Mouse (Mus musculus) frontal cortex, postnatal 25 days (tissue): ENCODE measurements around the gene Gm17359.

Experiments used
- DNase-seq, 2 experiments: peaks; one replicate each; pipeline ENCODE4 v3.0.0; 2022; ENCODE audit warnings: low spot score in 2 of 2

The Gm17359 gene

GRCm38 (mm10) chr3:79349311-79349710, 12.8 kb downstream of the Gm17359 start:
- no peak for DNase-seq

GRCm38 (mm10) chr3:79358721-79359120, 22.3 kb downstream of the Gm17359 start:
- DNase-seq, result no peak

GRCm38 (mm10) chr3:79360317-79361101, 24.0 kb downstream of the Gm17359 start:
- no peak for DNase-seq

- no peak for DNase-seq
Observed at GRCm38 (mm10) chr3:79366098-79366497, 29.6 kb downstream of the Gm17359 start.

GRCm38 (mm10) chr3:79368306-79368705, 31.8 kb downstream of the Gm17359 start:
- DNase-seq, result no peak

- no peak for DNase-seq
Observed at GRCm38 (mm10) chr3:79370385-79370929, 34.0 kb downstream of the Gm17359 start.

- no peak for DNase-seq
Observed at GRCm38 (mm10) chr3:79371506-79372195, 35.2 kb downstream of the Gm17359 start.

GRCm38 (mm10) chr3:79373930-79374329, 37.5 kb downstream of the Gm17359 start:
- DNase-seq, result no peak

- DNase-seq, result no peak
Observed at GRCm38 (mm10) chr3:79378086-79378485, 41.6 kb downstream of the Gm17359 start.

- DNase-seq, result no peak
Observed at GRCm38 (mm10) chr3:79379255-79379836, 42.9 kb downstream of the Gm17359 start.

GRCm38 (mm10) chr3:79379873-79380595, 43.6 kb downstream of the Gm17359 start:
- DNase-seq, result no peak

- DNase-seq, result no peak
Observed at GRCm38 (mm10) chr3:79381398-79381797, 44.9 kb downstream of the Gm17359 start.

- no peak for DNase-seq
Observed at GRCm38 (mm10) chr3:79385434-79386029, 49.1 kb downstream of the Gm17359 start.

- DNase-seq, result no peak
Observed at GRCm38 (mm10) chr3:79389081-79389480, 52.6 kb downstream of the Gm17359 start.

GRCm38 (mm10) chr3:79400552-79400951, 64.1 kb downstream of the Gm17359 start:
- no peak for DNase-seq

GRCm38 (mm10) chr3:79402056-79402455, 65.6 kb downstream of the Gm17359 start:
- DNase-seq, result peak in 1 of 2 experiments; percentile 11

GRCm38 (mm10) chr3:79408546-79408945, 72.1 kb downstream of the Gm17359 start:
- no peak for DNase-seq

GRCm38 (mm10) chr3:79409927-79410628, 73.6 kb downstream of the Gm17359 start:
- DNase-seq, result no peak

- no peak for DNase-seq
Observed at GRCm38 (mm10) chr3:79410629-79410995, 74.2 kb downstream of the Gm17359 start.

- no peak for DNase-seq
Observed at GRCm38 (mm10) chr3:79411666-79412065, 75.2 kb downstream of the Gm17359 start.

GRCm38 (mm10) chr3:79413492-79413891, 77.0 kb downstream of the Gm17359 start:
- DNase-seq, result no peak
